Mouse (Mus musculus): ENCODE results near the gene Armc7. TPM values are rescaled to one million over a fixed set of nuclear protein-coding genes. Genes with fewer than 3 reads are reported as not detected.
"Not testable (repeated sequence)": the region's sequence is repeated elsewhere in the genome, so short reads cannot be mapped to it uniquely, and the experiment has no call there.

The Armc7 gene
- polyA plus RNA-seq, 1 experiment from 2014 or later: 7.6 TPM

- WGBS: 89% methylated on average over 7 of the region's 7 CpGs
Observed at GRCm38 (mm10) chr11:115450176-115450575, 25.3 kb upstream of the Armc7 start.

GRCm38 (mm10) chr11:115451781-115452241, 23.7 kb upstream of the Armc7 start:
- Histone ChIP-seq H3K9ac (ENCODE audit: low read depth, low read length) (no peak overlapping the region), H3K4me1 (ENCODE audit: control insufficient read depth, insufficient read depth, low read length) (no peaks in the 10 kb centered on the region), H3K36me3 (ENCODE audit: control insufficient read depth, insufficient read depth, low read length) (no peaks in the 10 kb centered on the region), H3K4me2 (ENCODE audit: low read depth, low read length) (no peak overlapping the region), H3K9me3 (ENCODE audit: control insufficient read depth, low read length) (no peaks in the 10 kb centered on the region), H3K27me3 (replicated peaks; ENCODE audit: control insufficient read depth, insufficient read depth, low read length) (no peaks in the 10 kb centered on the region), H3K27ac (replicated peaks; ENCODE audit: low read depth, low read length) (no peak overlapping the region), H3K4me3 (ENCODE audit: low read depth, low read length) (no peak overlapping the region)
- 75% methylated on average over 8 of the region's 8 CpGs for WGBS
- peak; percentile 27 for DNase-seq (ENCODE audit: low spot score)
- ATAC-seq (ENCODE audit: low read depth): no peak

More at GRCm38 (mm10) chr11:115450176-115450575, 25.3 kb upstream of the Armc7 start:
- Histone ChIP-seq H3K9ac (ENCODE audit: low read depth, low read length) (no peak overlapping the region), H3K4me1 (ENCODE audit: control insufficient read depth, insufficient read depth, low read length) (no peaks in the 10 kb centered on the region), H3K27me3 (replicated peaks; ENCODE audit: control insufficient read depth, insufficient read depth, low read length) (no peaks in the 10 kb centered on the region), H3K4me3 (ENCODE audit: low read depth, low read length) (no peak overlapping the region), H3K4me2 (ENCODE audit: low read depth, low read length) (no peak overlapping the region), H3K27ac (replicated peaks; ENCODE audit: low read depth, low read length) (no peak overlapping the region), H3K36me3 (ENCODE audit: control insufficient read depth, insufficient read depth, low read length) (no peaks in the 10 kb centered on the region), H3K9me3 (ENCODE audit: control insufficient read depth, low read length) (no peaks in the 10 kb centered on the region)
- ATAC-seq (ENCODE audit: low read depth) (no peak), DNase-seq (ENCODE audit: low spot score) (no peak)

GRCm38 (mm10) chr11:115452281-115452860, 23.1 kb upstream of the Armc7 start:
- no peak overlapping the region for H3K27ac ChIP-seq (replicated peaks; ENCODE audit: low read depth, low read length)
- no peak overlapping the region for H3K4me3 ChIP-seq (ENCODE audit: low read depth, low read length)
- H3K36me3 ChIP-seq (ENCODE audit: control insufficient read depth, insufficient read depth, low read length): no peaks in the 10 kb centered on the region
- WGBS: 74% methylated on average over 7 of the region's 7 CpGs
- no peaks in the 10 kb centered on the region for H3K9me3 ChIP-seq (ENCODE audit: control insufficient read depth, low read length)
- no peak for ATAC-seq (ENCODE audit: low read depth)
- no peaks in the 10 kb centered on the region for H3K4me1 ChIP-seq (ENCODE audit: control insufficient read depth, insufficient read depth, low read length)
- H3K27me3 ChIP-seq (replicated peaks; ENCODE audit: control insufficient read depth, insufficient read depth, low read length): no peaks in the 10 kb centered on the region
- H3K4me2 ChIP-seq (ENCODE audit: low read depth, low read length): no peak overlapping the region
- DNase-seq (ENCODE audit: low spot score): no peak
- no peak overlapping the region for H3K9ac ChIP-seq (ENCODE audit: low read depth, low read length)

GRCm38 (mm10) chr11:115453306-115453705, 22.2 kb upstream of the Armc7 start:
- Histone ChIP-seq H3K9me3 (ENCODE audit: control insufficient read depth, low read length) (no peaks in the 10 kb centered on the region), H3K27me3 (replicated peaks; ENCODE audit: control insufficient read depth, insufficient read depth, low read length) (no peaks in the 10 kb centered on the region), H3K4me3 (ENCODE audit: low read depth, low read length) (no peak overlapping the region), H3K4me1 (ENCODE audit: control insufficient read depth, insufficient read depth, low read length) (no peaks in the 10 kb centered on the region), H3K9ac (ENCODE audit: low read depth, low read length) (no peak overlapping the region), H3K4me2 (ENCODE audit: low read depth, low read length) (no peak overlapping the region), H3K36me3 (ENCODE audit: control insufficient read depth, insufficient read depth, low read length) (no peaks in the 10 kb centered on the region), H3K27ac (replicated peaks; ENCODE audit: low read depth, low read length) (no peak overlapping the region)
- 56% methylated on average over 4 of the region's 4 CpGs for WGBS
- DNase-seq (ENCODE audit: low spot score) (no peak), ATAC-seq (ENCODE audit: low read depth) (no peak)

- H3K36me3 ChIP-seq (ENCODE audit: control insufficient read depth, insufficient read depth, low read length); ATAC-seq (ENCODE audit: low read depth): not testable (repeated sequence)
- 89% methylated on average over 6 of the region's 6 CpGs for WGBS
Observed at GRCm38 (mm10) chr11:115454822-115455221, 20.6 kb upstream of the Armc7 start.

GRCm38 (mm10) chr11:115455619-115456018, 19.8 kb upstream of the Armc7 start:
- no peaks in the 10 kb centered on the region for H3K36me3 ChIP-seq (ENCODE audit: control insufficient read depth, insufficient read depth, low read length)
- no peaks in the 10 kb centered on the region for H3K4me1 ChIP-seq (ENCODE audit: control insufficient read depth, insufficient read depth, low read length)
- DNase-seq (ENCODE audit: low spot score) (no peak), ATAC-seq (ENCODE audit: low read depth) (no peak)
- no peak overlapping the region for H3K4me2 ChIP-seq (ENCODE audit: low read depth, low read length)
- H3K9ac ChIP-seq (ENCODE audit: low read depth, low read length): no peak overlapping the region
- no peak overlapping the region for H3K4me3 ChIP-seq (ENCODE audit: low read depth, low read length)
- WGBS: 90% methylated on average over 15 of the region's 15 CpGs
- no peaks in the 10 kb centered on the region for H3K9me3 ChIP-seq (ENCODE audit: control insufficient read depth, low read length)
- no peak overlapping the region for H3K27ac ChIP-seq (replicated peaks; ENCODE audit: low read depth, low read length)
- H3K27me3 ChIP-seq (replicated peaks; ENCODE audit: control insufficient read depth, insufficient read depth, low read length): no peaks in the 10 kb centered on the region

More at GRCm38 (mm10) chr11:115454822-115455221, 20.6 kb upstream of the Armc7 start:
- not testable (repeated sequence) for DNase-seq (ENCODE audit: low spot score); H3K9ac ChIP-seq (ENCODE audit: low read depth, low read length); H3K27me3 ChIP-seq (replicated peaks; ENCODE audit: control insufficient read depth, insufficient read depth, low read length); H3K4me3 ChIP-seq (ENCODE audit: low read depth, low read length); H3K27ac ChIP-seq (replicated peaks; ENCODE audit: low read depth, low read length); H3K9me3 ChIP-seq (ENCODE audit: control insufficient read depth, low read length); H3K4me2 ChIP-seq (ENCODE audit: low read depth, low read length); H3K4me1 ChIP-seq (ENCODE audit: control insufficient read depth, insufficient read depth, low read length)

GRCm38 (mm10) chr11:115456182-115456581, 19.3 kb upstream of the Armc7 start:
- no peaks in the 10 kb centered on the region for H3K4me1 ChIP-seq (ENCODE audit: control insufficient read depth, insufficient read depth, low read length)
- no peak overlapping the region for H3K27ac ChIP-seq (replicated peaks; ENCODE audit: low read depth, low read length)
- DNase-seq (ENCODE audit: low spot score): no peak
- H3K9me3 ChIP-seq (ENCODE audit: control insufficient read depth, low read length): no peaks in the 10 kb centered on the region
- H3K9ac ChIP-seq (ENCODE audit: low read depth, low read length): no peak overlapping the region
- H3K4me2 ChIP-seq (ENCODE audit: low read depth, low read length): no peak overlapping the region
- WGBS: 88% methylated on average over 5 of the region's 5 CpGs
- H3K4me3 ChIP-seq (ENCODE audit: low read depth, low read length): no peak overlapping the region
- H3K36me3 ChIP-seq (ENCODE audit: control insufficient read depth, insufficient read depth, low read length): no peaks in the 10 kb centered on the region
- H3K27me3 ChIP-seq (replicated peaks; ENCODE audit: control insufficient read depth, insufficient read depth, low read length): no peaks in the 10 kb centered on the region
- no peak for ATAC-seq (ENCODE audit: low read depth)

GRCm38 (mm10) chr11:115457405-115457804, 18.1 kb upstream of the Armc7 start:
- no peaks in the 10 kb centered on the region for H3K36me3 ChIP-seq (ENCODE audit: control insufficient read depth, insufficient read depth, low read length)
- no peak for ATAC-seq (ENCODE audit: low read depth)
- no peaks in the 10 kb centered on the region for H3K9me3 ChIP-seq (ENCODE audit: control insufficient read depth, low read length)
- no peaks in the 10 kb centered on the region for H3K27me3 ChIP-seq (replicated peaks; ENCODE audit: control insufficient read depth, insufficient read depth, low read length)
- peak; percentile 28 for DNase-seq (ENCODE audit: low spot score)
- no peak overlapping the region for H3K4me2 ChIP-seq (ENCODE audit: low read depth, low read length)
- H3K9ac ChIP-seq (ENCODE audit: low read depth, low read length): no peak overlapping the region
- H3K27ac ChIP-seq (replicated peaks; ENCODE audit: low read depth, low read length): no peak overlapping the region
- H3K4me1 ChIP-seq (ENCODE audit: control insufficient read depth, insufficient read depth, low read length): no peaks in the 10 kb centered on the region
- no peak overlapping the region for H3K4me3 ChIP-seq (ENCODE audit: low read depth, low read length)
- WGBS: 26% methylated on average over 6 of the region's 6 CpGs

- H3K36me3 ChIP-seq (ENCODE audit: control insufficient read depth, insufficient read depth, low read length): no peaks in the 10 kb centered on the region
- no peak overlapping the region for H3K4me3 ChIP-seq (ENCODE audit: low read depth, low read length)
- H3K9ac ChIP-seq (ENCODE audit: low read depth, low read length): no peak overlapping the region
- H3K4me1 ChIP-seq (ENCODE audit: control insufficient read depth, insufficient read depth, low read length): no peaks in the 10 kb centered on the region
- ATAC-seq (ENCODE audit: low read depth): no peak
- H3K4me2 ChIP-seq (ENCODE audit: low read depth, low read length): no peak overlapping the region
- H3K27ac ChIP-seq (replicated peaks; ENCODE audit: low read depth, low read length): no peak overlapping the region
- no peaks in the 10 kb centered on the region for H3K27me3 ChIP-seq (replicated peaks; ENCODE audit: control insufficient read depth, insufficient read depth, low read length)
- 27% methylated on average over 8 of the region's 8 CpGs for WGBS
- H3K9me3 ChIP-seq (ENCODE audit: control insufficient read depth, low read length): no peaks in the 10 kb centered on the region
- no peak for DNase-seq (ENCODE audit: low spot score)
Observed at GRCm38 (mm10) chr11:115460976-115461375, 14.5 kb upstream of the Armc7 start.
